Mouse (Mus musculus): ENCODE results near the gene Nqo1.

DNA sequence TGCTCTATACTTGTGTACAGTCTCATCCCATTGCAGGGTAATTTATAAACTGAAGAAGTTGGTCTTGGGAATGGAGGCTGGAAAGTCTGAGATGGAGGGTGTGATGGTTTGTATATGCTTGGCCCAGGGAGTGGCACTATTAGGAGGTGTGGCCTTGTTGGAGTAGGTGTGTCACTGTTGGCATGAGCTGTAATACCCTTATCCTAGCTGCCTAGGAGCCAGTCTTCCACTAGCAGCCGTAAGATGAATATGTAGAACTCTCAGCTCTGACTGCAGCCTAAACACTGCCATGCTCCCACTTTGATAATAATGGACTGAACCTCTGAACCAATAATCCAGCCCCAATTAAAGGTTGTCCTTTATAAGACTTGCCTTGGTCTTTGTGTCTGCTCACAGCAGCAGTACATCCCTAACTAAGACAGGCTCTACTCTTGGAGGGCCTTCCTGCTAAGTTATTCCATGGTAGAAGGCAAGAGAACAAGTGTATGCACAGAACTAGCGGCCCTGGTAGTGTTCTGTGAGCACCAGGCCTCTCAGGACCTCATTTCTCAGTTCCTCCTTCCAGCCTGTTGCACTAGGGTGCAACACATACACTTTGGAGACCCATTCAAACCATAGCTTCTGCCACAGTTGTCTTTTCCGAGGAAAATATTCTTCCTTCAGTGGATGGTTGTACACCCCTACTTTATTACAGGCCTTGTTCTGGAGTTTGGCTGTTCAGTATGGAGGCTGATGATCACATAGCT lies 37.0 kb upstream of the Nqo1 start:
- no peak for TF ChIP-seq MAZ (IDR thresholded peaks at IDR 0.05; ENCODE audit: low read depth, low read length)
- TF ChIP-seq USF1 (IDR thresholded peaks at IDR 0.05; ENCODE audit: low read depth, low read length), result no peak
- TF ChIP-seq CTCF (conservative IDR thresholded peaks at IDR 0.05 in 1 of 2, IDR thresholded peaks at IDR 0.05 in 1 of 2; ENCODE audit: low read depth in 2 of 2, low read length in 2 of 2), result no peak
- TF ChIP-seq POLR2A (IDR thresholded peaks at IDR 0.05; ENCODE audit: low read depth, low read length), result no peak
- no peak for TF ChIP-seq E2F4 (IDR thresholded peaks at IDR 0.05; ENCODE audit: insufficient replicate concordance, low read depth, low read length)
- TF ChIP-seq ELF1 (IDR thresholded peaks at IDR 0.05; ENCODE audit: low read depth, low read length), result no peak
- no peak for TF ChIP-seq MAFK (IDR thresholded peaks at IDR 0.05; ENCODE audit: insufficient replicate concordance, low read length)

All from CH12.LX (cell line).